Mouse (Mus musculus) olfactory bulb, adult 2 months (tissue): ENCODE results near the gene Tnfrsf25. TPM values are rescaled to one million over a fixed set of nuclear protein-coding genes. Genes with fewer than 3 reads are reported as not detected.

Source experiments
- H3K27ac ChIP-seq: fragments of 200-500 bp; 2 replicates; pipeline ENCODE4 v1.5.1; 2012; ENCODE audit warnings: low read depth, low read length; ENCODE audit not compliant: insufficient read depth
- H3K4me1 ChIP-seq: fragments of 200-500 bp; 2 replicates; pipeline ENCODE4 v1.6.1; 2012; ENCODE audit warnings: low read length; ENCODE audit not compliant: control insufficient read depth, insufficient read depth
- H3K4me3 ChIP-seq: fragments of 200-500 bp; 2 replicates; pipeline ENCODE4 v1.5.1; 2012; ENCODE audit warnings: mild to moderate bottlenecking, low read depth, low read length, moderate library complexity; ENCODE audit not compliant: insufficient read depth
- CTCF ChIP-seq: fragments of 200-500 bp; IDR thresholded peaks from 2 replicates; pipeline ENCODE4 v1.5.1; 2012; ENCODE audit warnings: low read depth, mild to moderate bottlenecking, low read length, moderate library complexity; ENCODE audit not compliant: insufficient read depth
- POLR2A ChIP-seq: fragments of 200-500 bp; IDR thresholded peaks from 2 replicates; pipeline ENCODE4 v1.6.1; 2012; ENCODE audit warnings: mild to moderate bottlenecking, low read depth, low read length, moderate library complexity; ENCODE audit not compliant: insufficient read depth
- WGBS: fragments of 180-500 bp; shearing (Covaris S2); methylation state at CpG from one replicate; pipeline ENCODE4 v1.1.7; 2018; 5-methylcytosine and 5-hydroxymethylcytosine counted together
- polyA plus RNA-seq: library from polyadenylated mRNA; stranded (reverse); fragments of >200 nt; gene quantifications from 2 replicates; pipeline ENCODE4 v1.2.4, GENCODE M21; 2012; ENCODE audit warnings: low replicate concordance; ENCODE audit not compliant: missing spikeins, insufficient read depth, insufficient read length

Gene Tnfrsf25
- polyA plus RNA-seq, 1 experiment: not detected

- Histone ChIP-seq H3K4me1 (peaks cover 6% of the 10 kb centered on the region), H3K4me3 (peak overlapping the region; percentile 4; the same call in 1 of the 2 replicates), H3K27ac (no peak overlapping the region)
- TF ChIP-seq CTCF: no peak
- no peak for TF ChIP-seq POLR2A
- 53% methylated on average over 7 of the region's 7 CpGs for WGBS
Measured at GRCm38 (mm10) chr4:152151451-152151965, 35.8 kb downstream of the Tnfrsf25 start.

DNA sequence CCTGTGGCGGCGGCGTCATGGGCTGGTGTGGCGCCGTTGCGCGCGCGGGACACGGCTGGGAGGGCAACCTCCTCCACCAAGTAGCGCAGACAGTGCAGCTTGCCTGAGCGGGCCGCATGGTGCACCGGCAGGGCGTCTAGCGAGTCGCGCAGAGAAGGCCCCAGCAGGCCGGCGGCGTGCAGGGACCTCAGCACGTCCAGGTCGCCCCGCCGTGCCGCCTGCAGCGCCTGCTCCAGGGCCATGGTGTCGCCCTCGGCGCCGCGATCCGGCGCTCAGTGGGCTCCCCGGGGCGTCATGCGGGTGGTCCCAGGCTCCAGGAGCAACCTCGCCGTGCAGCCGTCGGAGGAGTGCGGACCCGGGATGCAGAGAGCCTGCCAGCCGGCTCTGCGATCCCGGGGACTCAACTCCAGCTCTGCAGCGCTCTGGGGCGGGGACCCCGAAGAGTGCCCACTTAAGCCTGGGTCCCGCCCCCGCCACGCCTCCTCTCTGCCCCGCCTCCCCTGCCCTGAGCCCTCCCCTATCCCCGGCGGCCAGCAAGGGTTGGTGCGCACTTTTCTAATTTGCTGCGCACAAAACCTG, 36.3 kb downstream of the Tnfrsf25 start, which contains the start of gene Espn:
Gene Espn, minus strand, starts transcription at position 406 of the 579 bp plus-strand sequence.
- H3K27ac ChIP-seq: no peak within 1 kb of the TSS
- peak within 1 kb of the TSS; percentile 4 for H3K4me3 ChIP-seq
- H3K4me1 ChIP-seq: peaks cover 6% of the 10 kb centered on the region
- TF ChIP-seq CTCF: no peak
- no peak for TF ChIP-seq POLR2A
- WGBS: 6% methylated on average over 57 of the region's 57 CpGs

GRCm38 (mm10) chr4:152153771-152154177, 38.0 kb downstream of the Tnfrsf25 start:
- TF ChIP-seq CTCF: peak; percentile 80
- no peak for TF ChIP-seq POLR2A
- peak overlapping the region; percentile 23 for H3K4me3 ChIP-seq
- 2% methylated on average over 23 of the region's 23 CpGs for WGBS
- H3K27ac ChIP-seq: no peak overlapping the region
- H3K4me1 ChIP-seq: peaks cover 12% of the 10 kb centered on the region

GRCm38 (mm10) chr4:152155019-152155418, 39.3 kb downstream of the Tnfrsf25 start:
- WGBS: 74% methylated on average over 4 of the region's 4 CpGs

DNA sequence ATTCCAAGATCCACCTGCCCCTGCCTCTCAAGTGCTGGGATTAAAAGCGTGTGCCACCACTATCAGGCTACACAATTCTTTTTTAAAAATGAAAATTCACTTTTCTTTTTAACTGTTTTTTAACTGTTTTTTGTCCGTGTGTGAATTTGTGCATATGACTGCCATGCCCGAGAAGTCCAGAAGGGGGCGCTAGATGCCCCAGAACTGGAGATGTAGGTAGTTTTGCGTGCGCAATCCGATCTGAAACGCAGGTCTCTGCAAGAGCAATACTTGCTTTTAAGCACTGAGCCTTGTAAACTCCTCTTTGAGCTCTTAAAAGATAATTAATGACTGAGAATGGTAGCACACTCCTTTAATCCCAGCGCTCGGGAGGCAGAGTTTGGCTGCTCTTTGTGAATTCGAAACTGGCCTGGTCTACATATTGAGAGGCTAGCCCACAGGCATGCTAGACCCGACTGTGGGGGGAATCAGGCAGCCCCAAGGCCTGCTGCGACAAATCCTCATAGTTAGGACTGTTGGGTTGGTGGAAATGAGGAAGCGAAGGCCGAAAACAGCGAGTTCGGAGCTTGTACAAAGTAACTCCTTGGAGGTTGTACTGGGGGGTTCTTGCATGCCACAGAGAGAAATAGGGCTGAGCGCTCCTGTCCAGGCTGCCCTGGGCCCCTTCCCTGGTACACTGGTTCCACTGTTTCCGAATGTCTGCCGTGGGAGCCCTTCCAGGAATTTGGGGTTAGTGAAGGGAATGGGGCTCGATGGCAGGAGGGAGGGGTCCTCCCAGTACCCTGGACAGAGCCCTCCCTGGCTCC, 42.2 kb downstream of the Tnfrsf25 start:
- peaks cover 20% of the 10 kb centered on the region for H3K4me1 ChIP-seq
- H3K27ac ChIP-seq: no peak overlapping the region
- peak; percentile 61 for TF ChIP-seq CTCF
- no peak for TF ChIP-seq POLR2A
- H3K4me3 ChIP-seq: no peak overlapping the region
- 21% methylated on average over 21 of the region's 21 CpGs for WGBS

More at GRCm38 (mm10) chr4:152155019-152155418, 39.3 kb downstream of the Tnfrsf25 start:
- no peak overlapping the region for H3K4me3 ChIP-seq
- peaks cover 20% of the 10 kb centered on the region for H3K4me1 ChIP-seq
- TF ChIP-seq POLR2A: no peak
- TF ChIP-seq CTCF: no peak
- H3K27ac ChIP-seq: no peak overlapping the region

GRCm38 (mm10) chr4:152158585-152159284, 43.0 kb downstream of the Tnfrsf25 start, which contains the start of gene Hes2:
TSS of gene Hes2 (plus strand) at chr4:152158867.
- Histone ChIP-seq H3K4me1 (peaks cover 16% of the 10 kb centered on the region), H3K4me3 (no peak within 1 kb of the TSS), H3K27ac (no peak within 1 kb of the TSS)
- TF ChIP-seq CTCF (no peak), POLR2A (no peak)
- WGBS: 7% methylated on average over 35 of the region's 35 CpGs

DNA sequence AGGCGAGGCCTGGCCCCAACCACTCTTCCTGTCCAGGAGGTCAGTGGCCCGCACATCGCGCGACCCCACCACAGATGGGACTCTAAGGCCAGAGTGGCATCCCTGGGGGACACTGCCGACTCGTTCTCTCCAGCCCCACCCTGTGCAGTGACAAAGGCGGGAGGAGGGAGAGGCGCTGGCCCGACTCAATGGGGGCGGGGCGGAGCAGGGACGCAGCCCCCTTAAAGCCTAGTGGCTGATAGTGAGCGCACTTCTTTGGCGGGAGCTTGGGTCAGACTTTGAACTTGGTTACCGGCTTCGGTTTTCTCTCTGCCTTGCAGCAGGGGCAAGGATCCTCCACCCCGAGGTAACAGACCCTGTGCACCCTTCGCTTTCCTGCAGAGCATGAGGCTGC, 43.5 kb downstream of the Tnfrsf25 start:
- Histone ChIP-seq H3K27ac (no peak overlapping the region), H3K4me3 (no peak overlapping the region), H3K4me1 (peaks cover 14% of the 10 kb centered on the region)
- 4% methylated on average over 19 of the region's 19 CpGs for WGBS
- TF ChIP-seq CTCF (no peak), POLR2A (no peak)

DNA sequence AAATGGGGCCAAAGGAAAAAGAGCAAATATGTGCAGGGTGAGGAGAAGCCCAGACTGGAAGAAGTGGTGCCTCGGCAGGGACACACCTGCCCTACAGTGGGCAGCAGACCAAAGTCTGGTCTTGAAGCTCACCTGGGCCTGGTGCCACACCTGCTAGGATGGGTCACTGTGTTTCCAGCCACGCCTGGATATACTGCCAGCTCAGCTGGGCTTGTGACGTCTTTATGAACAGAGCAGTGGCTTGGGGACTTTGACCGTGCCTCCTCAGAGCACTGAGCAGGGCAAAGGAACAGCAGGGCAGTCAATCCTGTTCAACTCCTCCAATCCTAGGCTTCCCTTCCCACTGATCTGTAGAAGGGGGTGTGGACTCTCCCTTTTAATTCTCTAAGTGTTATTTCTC, 45.0 kb downstream of the Tnfrsf25 start:
- TF ChIP-seq POLR2A: no peak
- no peak for TF ChIP-seq CTCF
- Histone ChIP-seq H3K27ac (no peak overlapping the region), H3K4me3 (no peak overlapping the region), H3K4me1 (peaks cover 17% of the 10 kb centered on the region)
- 49% methylated on average over 4 of the region's 4 CpGs for WGBS
